Mouse (Mus musculus) heart, adult 2 months (tissue): ENCODE measurements around the gene Ccdc9b.

Source experiments
- CTCF ChIP-seq: fragments of 200-600 bp; IDR thresholded peaks from 2 replicates; pipeline ENCODE4 v1.8.1; 2022; ENCODE audit warnings: antibody characterized with exemption, mild to moderate bottlenecking, moderate library complexity
- POLR2A ChIP-seq: fragments of 200-500 bp; IDR thresholded peaks from 2 replicates; pipeline ENCODE4 v1.6.1; 2011; ENCODE audit warnings: mild to moderate bottlenecking, low read depth, low read length, control low read depth; ENCODE audit not compliant: insufficient read depth

GRCm38 (mm10) chr2:118778418-118778817 lies 16.0 kb upstream of the Ccdc9b start:
- no peak for TF ChIP-seq CTCF
- TF ChIP-seq POLR2A: no peak
